Mouse (Mus musculus): ENCODE data around the gene Celsr1. TPM values are rescaled to one million over a fixed set of nuclear protein-coding genes. Genes with fewer than 3 reads are reported as not detected.
"Not testable (repeated sequence)": the region's sequence is repeated elsewhere in the genome, so short reads cannot be mapped to it uniquely, and the experiment has no call there.

Celsr1 gene
- total RNA-seq, 1 experiment from 2014 or later: 0.76 TPM

- peak; percentile 18 for ATAC-seq (replicated peaks; ENCODE audit: insufficient number of reproducible peaks, low FRiP score, low TSS enrichment, poor library complexity, severe bottlenecking)
These were observed 33.4 kb upstream of the Celsr1 start for GRCm38 (mm10) chr15:86066836-86067580.

DNA sequence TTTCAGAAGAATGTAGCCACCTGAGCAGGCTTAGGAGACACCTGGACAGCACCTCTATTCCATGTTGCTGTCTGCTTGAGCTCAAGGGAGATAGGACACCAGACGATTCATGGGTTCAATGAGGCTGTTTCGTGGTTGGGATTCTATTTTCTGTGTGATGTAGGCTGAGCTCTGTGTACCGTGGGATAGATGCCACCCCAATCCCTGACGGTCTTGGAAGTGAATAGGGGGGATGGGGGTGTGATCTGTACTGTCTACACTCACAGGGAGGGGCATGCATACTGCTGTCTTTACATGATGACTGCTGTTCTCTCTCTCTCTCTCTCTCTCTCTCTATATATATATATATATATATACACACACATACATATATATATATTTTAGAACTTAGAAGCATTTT lies 31.8 kb upstream of the Celsr1 start:
- ATAC-seq (replicated peaks; ENCODE audit: insufficient number of reproducible peaks, low FRiP score, low TSS enrichment, poor library complexity, severe bottlenecking): no peak

- no peak for ATAC-seq (replicated peaks; ENCODE audit: insufficient number of reproducible peaks, low FRiP score, low TSS enrichment, poor library complexity, severe bottlenecking)
These were observed 31.3 kb upstream of the Celsr1 start for GRCm38 (mm10) chr15:86064850-86065229.

DNA sequence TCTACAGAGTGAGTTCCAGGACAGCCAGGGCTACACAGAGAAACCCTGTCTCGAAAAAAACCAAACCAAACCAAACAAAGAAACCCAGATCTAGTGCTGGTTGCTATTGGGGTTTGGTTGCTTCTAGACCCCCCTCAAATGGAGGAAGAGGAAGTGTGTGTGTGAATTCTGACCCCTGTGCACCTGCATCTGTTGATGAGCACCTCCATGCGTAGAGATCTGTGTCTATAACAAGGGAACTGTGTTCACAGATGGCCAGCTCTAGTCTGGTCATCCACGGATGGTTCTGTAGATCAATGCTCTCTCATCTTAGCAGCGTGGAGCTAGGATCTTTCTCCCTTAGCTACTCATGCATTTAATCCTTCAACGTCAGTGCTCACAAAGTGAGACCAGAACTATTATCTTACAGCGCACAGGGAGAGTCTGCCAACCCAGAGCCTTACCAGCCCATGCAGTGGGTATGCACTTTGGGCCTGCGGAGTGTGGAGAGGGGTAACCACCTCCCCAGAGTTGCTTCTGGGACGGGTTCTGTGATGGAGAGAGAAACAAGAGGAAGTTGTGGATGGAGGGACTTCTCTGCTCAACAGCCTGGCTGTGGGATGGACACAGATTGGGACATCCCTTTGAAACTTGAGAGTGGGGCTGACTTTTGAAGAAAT lies 30.7 kb upstream of the Celsr1 start:
- ATAC-seq (replicated peaks; ENCODE audit: insufficient number of reproducible peaks, low FRiP score, low TSS enrichment, poor library complexity, severe bottlenecking): no peak

DNA sequence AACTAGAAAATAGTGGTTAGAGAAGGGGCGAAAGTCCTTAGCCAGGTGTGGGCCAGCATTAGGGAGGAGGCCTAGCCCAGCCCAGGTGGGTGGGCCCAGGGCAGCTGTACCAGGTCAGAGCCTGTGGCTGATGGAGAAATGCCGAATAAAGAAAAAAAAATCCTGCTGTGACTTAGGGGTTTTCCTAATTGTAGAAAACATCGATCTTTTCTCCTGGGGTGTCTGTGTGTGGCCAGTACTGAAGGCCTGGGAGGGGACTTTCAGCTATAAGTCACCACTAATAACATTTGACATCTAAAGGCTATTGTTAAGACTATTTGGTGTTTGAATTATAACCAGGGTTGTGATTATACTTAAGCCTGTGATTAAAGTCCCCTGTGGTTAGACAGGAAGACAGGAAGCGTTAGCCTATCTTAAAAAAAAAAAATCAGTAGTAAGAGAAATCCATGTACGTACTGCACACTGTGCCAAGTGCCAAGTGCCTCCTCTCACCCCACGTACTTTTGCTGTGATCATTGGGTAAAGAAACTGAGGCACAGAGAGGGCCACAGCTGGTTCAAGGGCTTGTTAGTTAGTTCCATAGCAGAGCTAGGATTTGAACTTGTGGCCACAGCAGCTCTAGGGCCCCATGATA lies 28.4 kb upstream of the Celsr1 start:
- no peak for ATAC-seq (replicated peaks; ENCODE audit: insufficient number of reproducible peaks, low FRiP score, low TSS enrichment, poor library complexity, severe bottlenecking)

- ATAC-seq (replicated peaks; ENCODE audit: insufficient number of reproducible peaks, low FRiP score, low TSS enrichment, poor library complexity, severe bottlenecking): no peak
These were observed 27.6 kb upstream of the Celsr1 start for GRCm38 (mm10) chr15:86061221-86061620.

- no peak for ATAC-seq (replicated peaks; ENCODE audit: insufficient number of reproducible peaks, low FRiP score, low TSS enrichment, poor library complexity, severe bottlenecking)
These were observed 27.0 kb upstream of the Celsr1 start for GRCm38 (mm10) chr15:86060581-86060980.

- ATAC-seq (replicated peaks; ENCODE audit: insufficient number of reproducible peaks, low FRiP score, low TSS enrichment, poor library complexity, severe bottlenecking): no peak
These were observed 26.3 kb upstream of the Celsr1 start for GRCm38 (mm10) chr15:86059835-86060380.

DNA sequence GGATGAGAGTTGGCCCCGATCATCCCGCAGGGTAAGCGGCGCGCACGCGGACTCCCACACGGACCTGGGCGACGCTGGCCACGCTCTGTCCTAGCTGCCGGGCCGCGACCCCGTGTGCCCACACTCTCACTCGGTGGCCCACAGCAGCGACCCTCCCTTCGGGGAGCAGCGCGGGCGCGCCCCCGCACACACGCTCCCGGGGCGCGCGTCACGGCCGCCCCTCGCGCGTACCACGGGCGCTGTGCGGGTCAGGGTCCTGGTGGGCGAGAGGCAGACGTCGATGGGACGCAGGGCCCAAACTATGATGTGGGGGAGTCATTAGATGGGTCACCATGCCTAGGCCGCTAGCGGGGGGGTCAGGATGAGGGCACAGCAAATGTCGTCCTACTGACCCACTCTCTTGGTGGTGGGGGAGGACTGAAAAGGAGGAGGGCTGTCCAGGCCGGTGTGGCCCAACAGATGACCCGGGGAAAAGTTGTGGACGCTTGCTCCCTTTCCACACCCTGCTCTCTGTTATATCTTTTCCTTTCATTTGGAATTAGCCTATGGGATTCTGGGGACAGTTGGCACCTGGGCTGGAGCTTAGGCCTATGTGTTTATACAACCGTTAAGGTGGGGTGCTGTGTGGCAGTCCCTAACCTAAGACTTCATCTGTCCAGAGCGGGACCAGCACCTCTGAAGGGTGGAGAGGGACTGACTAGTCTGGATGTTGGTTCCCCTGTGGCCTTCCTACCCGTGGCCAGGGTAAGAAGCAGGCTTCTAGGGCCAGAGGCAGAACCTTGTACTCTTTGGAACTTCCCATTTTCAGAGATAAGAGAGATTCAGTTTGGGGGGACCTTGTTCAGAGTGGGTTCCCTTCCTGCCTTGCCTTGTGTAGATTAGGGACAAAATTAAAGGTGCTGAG lies 25.6 kb upstream of the Celsr1 start:
- ATAC-seq (replicated peaks; ENCODE audit: insufficient number of reproducible peaks, low FRiP score, low TSS enrichment, poor library complexity, severe bottlenecking): no peak

DNA sequence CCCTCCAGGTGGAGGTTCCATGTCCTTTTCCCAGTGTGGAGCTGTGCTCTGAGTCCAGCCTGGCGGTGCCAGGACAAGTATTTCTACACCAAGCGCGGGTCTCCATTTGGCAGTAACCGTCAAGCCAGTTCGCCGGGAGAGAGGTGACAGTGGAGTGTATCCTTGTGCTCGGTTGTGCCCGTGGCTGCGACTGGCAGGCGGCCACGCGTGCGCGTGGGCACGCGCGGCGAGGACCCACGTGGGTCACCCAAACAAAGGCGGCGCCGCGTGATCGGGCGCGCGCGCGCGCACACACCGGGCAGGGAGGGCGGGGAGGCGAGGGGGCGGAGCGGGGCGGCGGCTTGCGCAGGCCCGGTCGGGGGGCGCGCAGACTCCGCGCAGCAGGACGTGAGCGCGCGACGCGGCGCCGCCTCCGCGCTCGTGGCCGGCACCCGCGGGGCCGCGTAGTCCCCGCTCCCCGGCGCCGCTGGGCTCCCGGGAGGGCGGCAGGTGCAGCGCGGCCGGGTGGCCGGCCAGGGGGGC lies 24.9 kb upstream of the Celsr1 start:
- no peak; the same call in 1 of the 2 replicates for ATAC-seq (replicated peaks; ENCODE audit: insufficient number of reproducible peaks, low FRiP score, low TSS enrichment, poor library complexity, severe bottlenecking)

GRCm38 (mm10) chr15:86057908-86058307 lies 24.3 kb upstream of the Celsr1 start:
- no peak for ATAC-seq (replicated peaks; ENCODE audit: insufficient number of reproducible peaks, low FRiP score, low TSS enrichment, poor library complexity, severe bottlenecking)

DNA sequence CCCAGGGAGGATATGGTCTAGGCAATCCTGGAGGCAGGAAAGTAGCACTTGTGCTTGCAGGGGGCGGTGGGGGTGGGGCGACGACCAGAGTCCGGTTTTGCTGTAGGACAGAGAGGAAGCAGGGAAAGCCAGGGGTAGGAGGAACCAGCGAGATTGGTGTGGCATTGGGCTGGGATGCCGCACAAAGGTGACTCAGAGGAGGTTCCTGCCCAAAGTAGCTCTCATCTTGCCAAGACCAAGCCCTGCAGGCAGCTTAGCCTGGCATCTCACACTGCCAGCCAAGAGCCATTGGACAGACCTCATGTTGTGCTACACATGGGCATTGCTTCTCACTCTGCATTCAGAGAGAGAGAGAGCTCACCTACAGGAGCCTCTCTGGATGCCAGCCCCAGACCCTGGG lies 23.8 kb upstream of the Celsr1 start, which contains the start of gene Gramd4:
Gene Gramd4, plus strand, starts transcription at position 283 of the 400 bp plus-strand sequence.
- ATAC-seq (replicated peaks; ENCODE audit: insufficient number of reproducible peaks, low FRiP score, low TSS enrichment, poor library complexity, severe bottlenecking): no peak

GRCm38 (mm10) chr15:86056221-86056760 lies 22.7 kb upstream of the Celsr1 start:
- no peak for ATAC-seq (replicated peaks; ENCODE audit: insufficient number of reproducible peaks, low FRiP score, low TSS enrichment, poor library complexity, severe bottlenecking)

DNA sequence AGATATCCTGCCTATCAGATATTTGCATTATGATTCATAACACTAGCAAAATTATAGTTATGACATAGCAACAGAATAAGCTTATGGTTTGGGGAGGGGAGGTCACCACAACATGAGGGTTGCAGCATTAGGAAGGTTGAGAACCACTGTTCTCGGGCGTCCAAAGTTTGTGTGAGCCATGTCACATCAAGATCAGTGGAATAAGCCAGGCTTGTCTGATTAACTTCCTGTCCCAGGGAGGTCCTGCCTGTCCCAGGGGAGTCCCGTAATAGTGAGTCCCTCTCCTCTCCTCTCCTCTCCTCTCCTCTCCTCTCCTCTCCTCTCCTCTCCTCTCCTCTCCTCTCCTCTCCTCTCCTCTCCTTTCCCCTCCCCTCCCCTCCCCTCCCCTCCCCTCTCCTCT lies 21.3 kb upstream of the Celsr1 start:
- ATAC-seq (replicated peaks; ENCODE audit: insufficient number of reproducible peaks, low FRiP score, low TSS enrichment, poor library complexity, severe bottlenecking): not testable (repeated sequence)

GRCm38 (mm10) chr15:86053890-86054536 lies 20.4 kb upstream of the Celsr1 start:
- peak; percentile 61 for ATAC-seq (replicated peaks; ENCODE audit: insufficient number of reproducible peaks, low FRiP score, low TSS enrichment, poor library complexity, severe bottlenecking)

- no peak for ATAC-seq (replicated peaks; ENCODE audit: insufficient number of reproducible peaks, low FRiP score, low TSS enrichment, poor library complexity, severe bottlenecking)
These were observed 18.4 kb upstream of the Celsr1 start for GRCm38 (mm10) chr15:86051878-86052478.

GRCm38 (mm10) chr15:86051152-86051551 lies 17.6 kb upstream of the Celsr1 start:
- peak; percentile 70 for ATAC-seq (replicated peaks; ENCODE audit: insufficient number of reproducible peaks, low FRiP score, low TSS enrichment, poor library complexity, severe bottlenecking)
